Mouse (Mus musculus): ENCODE measurements at regions not wholly inside any gene's neighbourhood (a gene's known extent, or its start where the extent isn't known, plus 50 kb on each side); places are given as distances from the start of the nearest gene placed in this dataset.

GRCm38 (mm10) chr12:25259123-25259522 lies 162.2 kb upstream of the Id2 start:
- H3K4me2 ChIP-seq = no peak overlapping the region
- 95% methylated on average over 2 of the region's 2 CpGs for WGBS
- no peaks in the 10 kb centered on the region for H3K27me3 ChIP-seq (replicated peaks)
- no peak overlapping the region for H3K27ac ChIP-seq (replicated peaks)
- no peaks in the 10 kb centered on the region for H3K36me3 ChIP-seq
- no peaks in the 10 kb centered on the region for H3K4me1 ChIP-seq
- H3K9ac ChIP-seq (replicated peaks) = no peak overlapping the region
- no peaks in the 10 kb centered on the region for H3K9me3 ChIP-seq (replicated peaks)
- no peak for ATAC-seq (ENCODE audit: low FRiP score)
- H3K4me3 ChIP-seq (replicated peaks) = no peak overlapping the region

GRCm38 (mm10) chr12:25256268-25256667 lies 159.3 kb upstream of the Id2 start:
- Histone ChIP-seq H3K36me3 (no peaks in the 10 kb centered on the region), H3K4me3 (replicated peaks) (no peak overlapping the region), H3K4me2 (no peak overlapping the region), H3K4me1 (no peaks in the 10 kb centered on the region), H3K27ac (replicated peaks) (no peak overlapping the region), H3K9me3 (replicated peaks) (peaks cover 4% of the 10 kb centered on the region; the same call in 1 of the 2 replicates), H3K9ac (replicated peaks) (no peak overlapping the region), H3K27me3 (replicated peaks) (no peaks in the 10 kb centered on the region)
- ATAC-seq (ENCODE audit: low FRiP score) = no peak
- 75% methylated on average over 6 of the region's 6 CpGs for WGBS

- no peak overlapping the region for H3K4me3 ChIP-seq (replicated peaks)
- WGBS = 83% methylated on average over 6 of the region's 6 CpGs
- no peaks in the 10 kb centered on the region for H3K36me3 ChIP-seq
- H3K27me3 ChIP-seq (replicated peaks) = no peaks in the 10 kb centered on the region
- no peak for ATAC-seq (ENCODE audit: low FRiP score)
- H3K4me1 ChIP-seq = no peaks in the 10 kb centered on the region
- H3K9ac ChIP-seq (replicated peaks) = no peak overlapping the region
- no peak overlapping the region for H3K4me2 ChIP-seq
- peaks cover 4% of the 10 kb centered on the region; the same call in 1 of the 2 replicates for H3K9me3 ChIP-seq (replicated peaks)
- no peak overlapping the region for H3K27ac ChIP-seq (replicated peaks)
Observed at GRCm38 (mm10) chr12:25254716-25255115, 157.8 kb upstream of the Id2 start.

- no peaks in the 10 kb centered on the region for H3K36me3 ChIP-seq
Observed at GRCm38 (mm10) chr12:25252776-25253510, 156.0 kb upstream of the Id2 start.

GRCm38 (mm10) chr12:25251411-25252171 lies 154.7 kb upstream of the Id2 start:
- Histone ChIP-seq H3K27ac (replicated peaks) (no peak overlapping the region), H3K4me3 (replicated peaks) (no peak overlapping the region), H3K4me1 (peaks cover 12% of the 10 kb centered on the region; the same call in 1 of the 2 replicates), H3K9ac (replicated peaks) (no peak overlapping the region), H3K4me2 (no peak overlapping the region), H3K36me3 (no peaks in the 10 kb centered on the region), H3K9me3 (replicated peaks) (peaks cover 4% of the 10 kb centered on the region; the same call in 1 of the 2 replicates), H3K27me3 (replicated peaks) (no peaks in the 10 kb centered on the region)
- WGBS = 87% methylated on average over 4 of the region's 4 CpGs
- ATAC-seq (ENCODE audit: low FRiP score) = no peak

More at GRCm38 (mm10) chr12:25252776-25253510, 156.0 kb upstream of the Id2 start:
- H3K27me3 ChIP-seq (replicated peaks) = no peaks in the 10 kb centered on the region
- H3K9ac ChIP-seq (replicated peaks) = no peak overlapping the region
- 78% methylated on average over 6 of the region's 6 CpGs for WGBS
- no peak for ATAC-seq (ENCODE audit: low FRiP score)
- peaks cover 12% of the 10 kb centered on the region; the same call in 1 of the 2 replicates for H3K4me1 ChIP-seq
- H3K4me2 ChIP-seq = no peak overlapping the region
- H3K4me3 ChIP-seq (replicated peaks) = no peak overlapping the region
- peaks cover 4% of the 10 kb centered on the region; the same call in 1 of the 2 replicates for H3K9me3 ChIP-seq (replicated peaks)
- H3K27ac ChIP-seq (replicated peaks) = no peak overlapping the region

GRCm38 (mm10) chr12:25250881-25251280 lies 153.9 kb upstream of the Id2 start:
- ATAC-seq (ENCODE audit: low FRiP score) = no peak
- Histone ChIP-seq H3K36me3 (no peaks in the 10 kb centered on the region), H3K4me3 (replicated peaks) (no peak overlapping the region), H3K27me3 (replicated peaks) (no peaks in the 10 kb centered on the region), H3K9me3 (replicated peaks) (peaks cover 4% of the 10 kb centered on the region; the same call in 1 of the 2 replicates), H3K27ac (replicated peaks) (no peak overlapping the region), H3K4me1 (peaks cover 12% of the 10 kb centered on the region; the same call in 1 of the 2 replicates), H3K4me2 (no peak overlapping the region), H3K9ac (replicated peaks) (no peak overlapping the region)
- WGBS = 13% methylated on average over 3 of the region's 3 CpGs

GRCm38 (mm10) chr12:25248681-25249366 lies 151.9 kb upstream of the Id2 start:
- H3K4me1 ChIP-seq = peaks cover 12% of the 10 kb centered on the region; the same call in 1 of the 2 replicates
- H3K27me3 ChIP-seq (replicated peaks) = no peaks in the 10 kb centered on the region
- no peak for ATAC-seq (ENCODE audit: low FRiP score)
- 65% methylated on average over 13 of the region's 13 CpGs for WGBS
- H3K27ac ChIP-seq (replicated peaks) = no peak overlapping the region
- no peaks in the 10 kb centered on the region for H3K36me3 ChIP-seq
- H3K9me3 ChIP-seq (replicated peaks) = peaks cover 4% of the 10 kb centered on the region; the same call in 1 of the 2 replicates
- no peak overlapping the region for H3K4me2 ChIP-seq
- H3K4me3 ChIP-seq (replicated peaks) = no peak overlapping the region
- no peak overlapping the region for H3K9ac ChIP-seq (replicated peaks)

GRCm38 (mm10) chr12:25246566-25246965 lies 149.6 kb upstream of the Id2 start:
- H3K36me3 ChIP-seq = no peaks in the 10 kb centered on the region
- no peak for ATAC-seq (ENCODE audit: low FRiP score)
- 75% methylated on average over 7 of the region's 7 CpGs for WGBS

GRCm38 (mm10) chr12:25245661-25246060 lies 148.7 kb upstream of the Id2 start:
- 86% methylated on average over 5 of the region's 5 CpGs for WGBS
- Histone ChIP-seq H3K4me3 (replicated peaks) (no peak overlapping the region), H3K9me3 (replicated peaks) (no peaks in the 10 kb centered on the region), H3K4me1 (peaks cover 12% of the 10 kb centered on the region; the same call in 1 of the 2 replicates), H3K4me2 (no peak overlapping the region), H3K36me3 (no peaks in the 10 kb centered on the region), H3K9ac (replicated peaks) (no peak overlapping the region), H3K27me3 (replicated peaks) (no peaks in the 10 kb centered on the region), H3K27ac (replicated peaks) (no peak overlapping the region)
- no peak for ATAC-seq (ENCODE audit: low FRiP score)

More at GRCm38 (mm10) chr12:25246566-25246965, 149.6 kb upstream of the Id2 start:
- Histone ChIP-seq H3K4me1 (peaks cover 12% of the 10 kb centered on the region; the same call in 1 of the 2 replicates), H3K27ac (replicated peaks) (no peak overlapping the region), H3K4me3 (replicated peaks) (no peak overlapping the region), H3K9me3 (replicated peaks) (no peaks in the 10 kb centered on the region), H3K9ac (replicated peaks) (no peak overlapping the region), H3K4me2 (no peak overlapping the region), H3K27me3 (replicated peaks) (no peaks in the 10 kb centered on the region)

- Histone ChIP-seq H3K36me3 (no peaks in the 10 kb centered on the region), H3K27ac (replicated peaks) (no peak overlapping the region), H3K4me3 (replicated peaks) (no peak overlapping the region), H3K9ac (replicated peaks) (no peak overlapping the region), H3K4me1 (peaks cover 12% of the 10 kb centered on the region; the same call in 1 of the 2 replicates), H3K4me2 (no peak overlapping the region), H3K27me3 (replicated peaks) (no peaks in the 10 kb centered on the region), H3K9me3 (replicated peaks) (no peaks in the 10 kb centered on the region)
- 85% methylated on average over 5 of the region's 5 CpGs for WGBS
- no peak for ATAC-seq (ENCODE audit: low FRiP score)
Observed at GRCm38 (mm10) chr12:25245251-25245650, 148.3 kb upstream of the Id2 start.

- no peaks in the 10 kb centered on the region for H3K9me3 ChIP-seq (replicated peaks)
- no peak overlapping the region for H3K4me3 ChIP-seq (replicated peaks)
- peaks cover 12% of the 10 kb centered on the region; the same call in 1 of the 2 replicates for H3K4me1 ChIP-seq
- H3K9ac ChIP-seq (replicated peaks) = no peak overlapping the region
- H3K4me2 ChIP-seq = no peak overlapping the region
- H3K27ac ChIP-seq (replicated peaks) = no peak overlapping the region
- 37% methylated on average over 1 of the region's 1 CpGs for WGBS
- H3K36me3 ChIP-seq = no peaks in the 10 kb centered on the region
- no peaks in the 10 kb centered on the region for H3K27me3 ChIP-seq (replicated peaks)
- no peak for ATAC-seq (ENCODE audit: low FRiP score)
Observed at GRCm38 (mm10) chr12:25244666-25245065, 147.7 kb upstream of the Id2 start.
